Mouse (Mus musculus) midbrain, embryonic 15.5 days (tissue): ENCODE measurements at regions not wholly inside any gene's neighbourhood (a gene's known extent, or its start where the extent isn't known, plus 50 kb on each side); places are given as distances from the start of the nearest gene placed in this dataset.

Experiments
- ATAC-seq: fragments of 200-750 bp; cut with Nextera tagmentation; replicated peaks from 2 replicates; pipeline ENCODE4 v1.8.0; 2017; ENCODE audit warnings: moderate TSS enrichment
- H3K27ac ChIP-seq: fragments of 300-500 bp; sonication (generic); 2 replicates; pipeline ENCODE4 v1.5.1; 2015; ENCODE audit warnings: mild to moderate bottlenecking, inconsistent platforms
- H3K27me3 ChIP-seq: fragments of 300-500 bp; sonication (generic); replicated peaks from 2 replicates; pipeline ENCODE4 v1.6.1; 2015; ENCODE audit warnings: inconsistent platforms
- H3K36me3 ChIP-seq: fragments of 300-500 bp; sonication (generic); replicated peaks from 2 replicates; pipeline ENCODE4 v1.6.1; 2015; ENCODE audit warnings: inconsistent platforms
- H3K4me1 ChIP-seq: fragments of 300-500 bp; sonication (generic); 2 replicates; pipeline ENCODE4 v1.6.1; 2015; ENCODE audit warnings: inconsistent platforms
- H3K4me2 ChIP-seq: fragments of 300-500 bp; sonication (generic); 2 replicates; pipeline ENCODE4 v1.6.1; 2015; ENCODE audit warnings: inconsistent platforms, mild to moderate bottlenecking, moderate library complexity
- H3K4me3 ChIP-seq: fragments of 300-500 bp; sonication (generic); 2 replicates; pipeline ENCODE4 v1.5.1; 2015; ENCODE audit warnings: mild to moderate bottlenecking, inconsistent platforms
- H3K9ac ChIP-seq: fragments of 300-500 bp; sonication (generic); 2 replicates; pipeline ENCODE4 v1.6.1; 2015; ENCODE audit warnings: mild to moderate bottlenecking, inconsistent platforms
- H3K9me3 ChIP-seq: fragments of 300-500 bp; sonication (generic); 2 replicates; pipeline ENCODE4 v1.6.1; 2016; ENCODE audit warnings: inconsistent platforms
- WGBS: fragments of 180-500 bp; shearing (Covaris S2); methylation state at CpG from one replicate; pipeline ENCODE4 v1.1.7; 2015; ENCODE audit warnings: mixed read lengths; 5-methylcytosine and 5-hydroxymethylcytosine counted together

GRCm38 (mm10) chr9:61749201-61749600 lies 165.1 kb downstream of the Rplp1 start:
- Histone ChIP-seq H3K4me2 (no peak overlapping the region), H3K9ac (no peak overlapping the region), H3K4me3 (no peak overlapping the region), H3K4me1 (peaks cover 16% of the 10 kb centered on the region), H3K27me3 (no peaks in the 10 kb centered on the region), H3K9me3 (no peaks in the 10 kb centered on the region), H3K27ac (no peak overlapping the region), H3K36me3 (no peaks in the 10 kb centered on the region)
- ATAC-seq, result no peak
- WGBS, result 91% methylated on average over 4 of the region's 4 CpGs

- H3K4me2 ChIP-seq, result no peak overlapping the region
- no peak overlapping the region for H3K4me3 ChIP-seq
- H3K36me3 ChIP-seq, result no peaks in the 10 kb centered on the region
- no peak for ATAC-seq
- peaks cover 8% of the 10 kb centered on the region for H3K4me1 ChIP-seq
- H3K9me3 ChIP-seq, result no peaks in the 10 kb centered on the region
- H3K27me3 ChIP-seq, result no peaks in the 10 kb centered on the region
- no peak overlapping the region for H3K27ac ChIP-seq
- H3K9ac ChIP-seq, result no peak overlapping the region
These were observed 165.9 kb downstream of the Rplp1 start for GRCm38 (mm10) chr9:61748416-61748815.

GRCm38 (mm10) chr9:61746401-61746800 lies 167.9 kb downstream of the Rplp1 start:
- no peaks in the 10 kb centered on the region for H3K36me3 ChIP-seq
- no peak overlapping the region for H3K4me2 ChIP-seq
- H3K4me1 ChIP-seq, result peaks cover 7% of the 10 kb centered on the region; the same call in 1 of the 2 replicates
- WGBS, result 54% methylated on average over 6 of the region's 6 CpGs
- ATAC-seq, result no peak
- no peaks in the 10 kb centered on the region for H3K27me3 ChIP-seq
- no peak overlapping the region for H3K9ac ChIP-seq
- H3K4me3 ChIP-seq, result no peak overlapping the region
- H3K27ac ChIP-seq, result no peak overlapping the region
- H3K9me3 ChIP-seq, result no peaks in the 10 kb centered on the region

GRCm38 (mm10) chr9:61745301-61745801 lies 169.0 kb downstream of the Rplp1 start:
- ATAC-seq, result peak; percentile 65; the same call in 1 of the 2 replicates
- Histone ChIP-seq H3K4me3 (no peak overlapping the region), H3K27me3 (no peaks in the 10 kb centered on the region), H3K36me3 (no peaks in the 10 kb centered on the region), H3K27ac (0 out of 2 replicates have a peak overlapping the region, but pooled peaks have one; percentile 23), H3K4me2 (no peak overlapping the region), H3K4me1 (peaks cover 7% of the 10 kb centered on the region; the same call in 1 of the 2 replicates), H3K9ac (no peak overlapping the region), H3K9me3 (no peaks in the 10 kb centered on the region)
- WGBS, result 19% methylated on average over 7 of the region's 7 CpGs

- Histone ChIP-seq H3K27me3 (no peaks in the 10 kb centered on the region), H3K27ac (no peak overlapping the region), H3K4me3 (no peak overlapping the region), H3K36me3 (no peaks in the 10 kb centered on the region), H3K4me2 (no peak overlapping the region), H3K4me1 (no peaks in the 10 kb centered on the region), H3K9ac (no peak overlapping the region), H3K9me3 (no peaks in the 10 kb centered on the region)
- no peak for ATAC-seq
- 68% methylated on average over 2 of the region's 2 CpGs for WGBS
These were observed 180.8 kb downstream of the Rplp1 start for GRCm38 (mm10) chr9:61733540-61733939.

- no peak overlapping the region for H3K9ac ChIP-seq
- no peak overlapping the region for H3K4me2 ChIP-seq
- ATAC-seq, result no peak
- H3K36me3 ChIP-seq, result no peaks in the 10 kb centered on the region
- H3K27ac ChIP-seq, result no peak overlapping the region
- H3K4me1 ChIP-seq, result no peaks in the 10 kb centered on the region
- no peak overlapping the region for H3K4me3 ChIP-seq
- 70% methylated on average over 4 of the region's 4 CpGs for WGBS
- no peaks in the 10 kb centered on the region for H3K9me3 ChIP-seq
- no peaks in the 10 kb centered on the region for H3K27me3 ChIP-seq
These were observed 181.6 kb downstream of the Rplp1 start for GRCm38 (mm10) chr9:61732747-61733146.

- 80% methylated on average over 4 of the region's 4 CpGs for WGBS
- Histone ChIP-seq H3K4me1 (no peaks in the 10 kb centered on the region), H3K9ac (no peak overlapping the region), H3K27ac (no peak overlapping the region), H3K4me3 (no peak overlapping the region), H3K4me2 (no peak overlapping the region), H3K36me3 (no peaks in the 10 kb centered on the region), H3K27me3 (no peaks in the 10 kb centered on the region), H3K9me3 (no peaks in the 10 kb centered on the region)
- no peak for ATAC-seq
These were observed 186.2 kb downstream of the Rplp1 start for GRCm38 (mm10) chr9:61728115-61728514.

GRCm38 (mm10) chr9:61727651-61728050 lies 186.7 kb downstream of the Rplp1 start:
- Histone ChIP-seq H3K36me3 (no peaks in the 10 kb centered on the region), H3K9me3 (no peaks in the 10 kb centered on the region), H3K9ac (no peak overlapping the region), H3K27ac (no peak overlapping the region), H3K4me3 (no peak overlapping the region), H3K27me3 (no peaks in the 10 kb centered on the region), H3K4me1 (no peaks in the 10 kb centered on the region), H3K4me2 (no peak overlapping the region)
- no peak for ATAC-seq
- 66% methylated on average over 10 of the region's 10 CpGs for WGBS

GRCm38 (mm10) chr9:61724070-61724469 lies 190.3 kb downstream of the Rplp1 start:
- no peaks in the 10 kb centered on the region for H3K9me3 ChIP-seq
- H3K4me1 ChIP-seq, result peaks cover 17% of the 10 kb centered on the region
- H3K4me2 ChIP-seq, result no peak overlapping the region
- H3K27me3 ChIP-seq, result no peaks in the 10 kb centered on the region
- H3K27ac ChIP-seq, result no peak overlapping the region
- no peak overlapping the region for H3K9ac ChIP-seq
- 97% methylated on average over 2 of the region's 2 CpGs for WGBS
- no peak overlapping the region for H3K4me3 ChIP-seq
- no peaks in the 10 kb centered on the region for H3K36me3 ChIP-seq
- ATAC-seq, result no peak

- Histone ChIP-seq H3K4me3 (no peak overlapping the region), H3K9ac (no peak overlapping the region), H3K27me3 (no peaks in the 10 kb centered on the region), H3K9me3 (no peaks in the 10 kb centered on the region), H3K27ac (no peak overlapping the region), H3K36me3 (no peaks in the 10 kb centered on the region), H3K4me2 (no peak overlapping the region), H3K4me1 (peaks cover 17% of the 10 kb centered on the region)
- ATAC-seq, result no peak
- 85% methylated on average over 8 of the region's 8 CpGs for WGBS
These were observed 191.2 kb downstream of the Rplp1 start for GRCm38 (mm10) chr9:61723021-61723581.

GRCm38 (mm10) chr9:61721851-61722250 lies 192.5 kb downstream of the Rplp1 start:
- peaks cover 17% of the 10 kb centered on the region for H3K4me1 ChIP-seq
- no peak overlapping the region for H3K4me3 ChIP-seq
- 88% methylated on average over 5 of the region's 5 CpGs for WGBS
- no peak overlapping the region for H3K4me2 ChIP-seq
- no peak overlapping the region for H3K9ac ChIP-seq
- H3K27me3 ChIP-seq, result peaks cover 5% of the 10 kb centered on the region; the same call in 1 of the 2 replicates
- no peak for ATAC-seq
- H3K9me3 ChIP-seq, result no peaks in the 10 kb centered on the region
- H3K36me3 ChIP-seq, result no peaks in the 10 kb centered on the region
- H3K27ac ChIP-seq, result no peak overlapping the region

GRCm38 (mm10) chr9:61721071-61721470 lies 193.3 kb downstream of the Rplp1 start:
- peaks cover 5% of the 10 kb centered on the region; the same call in 1 of the 2 replicates for H3K27me3 ChIP-seq
- peaks cover 17% of the 10 kb centered on the region for H3K4me1 ChIP-seq
- no peak overlapping the region for H3K4me3 ChIP-seq
- no peak overlapping the region for H3K4me2 ChIP-seq
- no peaks in the 10 kb centered on the region for H3K36me3 ChIP-seq
- WGBS, result 25% methylated on average over 4 of the region's 4 CpGs
- no peaks in the 10 kb centered on the region for H3K9me3 ChIP-seq
- no peak for ATAC-seq
- no peak overlapping the region for H3K9ac ChIP-seq
- H3K27ac ChIP-seq, result no peak overlapping the region

GRCm38 (mm10) chr9:61720206-61720605 lies 194.1 kb downstream of the Rplp1 start:
- H3K9me3 ChIP-seq, result no peaks in the 10 kb centered on the region
- H3K4me2 ChIP-seq, result no peak overlapping the region
- no peak for ATAC-seq
- WGBS, result 30% methylated on average over 5 of the region's 5 CpGs
- no peaks in the 10 kb centered on the region for H3K36me3 ChIP-seq
- H3K9ac ChIP-seq, result no peak overlapping the region
- peaks cover 5% of the 10 kb centered on the region; the same call in 1 of the 2 replicates for H3K27me3 ChIP-seq
- H3K27ac ChIP-seq, result no peak overlapping the region
- no peak overlapping the region for H3K4me3 ChIP-seq
- peaks cover 17% of the 10 kb centered on the region for H3K4me1 ChIP-seq
